Mouse (Mus musculus) megakaryocyte, adult 5-6 weeks (primary cell): Measurements from ENCODE around the gene Ypel5. TPM values are rescaled to one million over a fixed set of nuclear protein-coding genes. Genes with fewer than 3 reads are reported as not detected.

Experiments
- ATAC-seq: 2 replicates; pipeline ENCODE4 v1.8.0; 2016; ENCODE audit warnings: mild to moderate bottlenecking, inconsistent platforms; ENCODE audit not compliant: poor library complexity, severe bottlenecking
- total RNA-seq, 2 experiments: library from RNA; stranded (forward) in 1 of 2; stranded (reverse) in 1 of 2; fragments of 153-499, 151-499 nt in 1 of 2; fragments of 221-1000, 200-1000 nt in 1 of 2; gene quantifications; 2 replicates each; pipeline versions ENCODE4 v1.2.3 to v1.2.4; 2015 to 2017

Ypel5 gene
- total RNA-seq, 2 experiments from 2014 or later, result 71.0 to 73.6 TPM

DNA sequence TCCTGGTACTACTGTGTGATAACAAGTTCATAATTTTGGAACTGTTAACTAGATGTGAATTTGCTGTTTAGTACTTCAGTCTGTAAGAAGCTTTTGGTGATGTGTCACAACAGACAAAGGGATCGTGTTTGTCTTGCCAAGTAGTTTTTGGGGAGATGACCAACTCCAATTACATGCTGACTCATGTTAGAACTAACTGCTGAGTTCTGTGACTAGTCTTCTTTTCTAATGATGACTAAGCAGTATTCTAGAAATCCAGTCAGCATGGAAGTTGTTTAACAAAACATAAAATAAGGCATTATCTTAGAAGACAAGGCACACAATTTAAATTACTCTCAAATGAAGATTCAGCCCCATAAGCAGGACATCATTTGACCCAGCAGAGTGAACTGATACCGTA lies 2.7 kb downstream of the Ypel5 start:
- ATAC-seq, result no peak

DNA sequence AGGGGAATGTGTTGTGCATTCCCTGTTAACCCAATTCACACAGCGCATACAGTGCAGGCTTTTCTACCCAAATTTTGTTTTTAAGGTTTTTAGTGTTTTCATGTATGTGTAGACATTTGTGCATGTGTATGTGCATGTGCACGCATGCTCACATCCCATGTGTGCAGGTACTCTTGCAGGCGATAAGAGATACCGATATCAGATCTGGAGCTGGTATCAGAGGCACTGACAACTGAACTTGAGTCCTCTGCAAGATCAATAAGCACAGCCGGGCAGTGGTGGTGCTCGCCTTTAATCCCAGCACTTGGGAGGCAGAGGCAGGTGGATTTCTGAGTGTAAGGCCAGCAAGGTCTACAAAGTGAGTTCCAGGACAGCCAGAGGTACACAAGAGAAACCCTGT lies 8.1 kb downstream of the Ypel5 start:
- ATAC-seq, result no peak

DNA sequence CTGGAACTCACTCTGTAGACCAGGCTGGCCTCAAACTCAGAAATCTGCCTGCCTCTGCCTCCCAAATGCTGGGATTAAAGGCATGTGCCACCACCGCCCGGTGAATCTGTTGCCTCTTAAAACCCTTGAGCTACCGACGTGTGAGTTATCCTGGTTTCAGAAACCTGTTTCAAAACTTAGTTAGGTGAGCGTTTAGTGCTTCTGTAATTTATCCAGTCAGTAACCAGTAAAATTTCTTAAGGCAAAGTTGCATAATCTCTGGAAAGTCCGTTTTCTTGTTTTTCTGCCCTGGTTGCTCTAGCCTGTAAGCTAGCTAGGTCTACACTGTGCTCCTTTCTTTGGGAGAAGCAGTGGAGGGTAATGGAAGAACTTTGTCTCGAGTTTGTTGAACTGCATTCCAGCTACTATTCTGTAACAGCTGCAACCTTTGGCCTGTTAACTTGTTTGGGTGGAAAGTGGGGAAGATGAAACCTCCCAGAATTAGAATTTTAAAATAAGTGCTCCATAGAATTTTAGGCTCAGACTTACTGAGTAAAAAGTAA lies 8.8 kb downstream of the Ypel5 start:
- ATAC-seq, result no peak

DNA sequence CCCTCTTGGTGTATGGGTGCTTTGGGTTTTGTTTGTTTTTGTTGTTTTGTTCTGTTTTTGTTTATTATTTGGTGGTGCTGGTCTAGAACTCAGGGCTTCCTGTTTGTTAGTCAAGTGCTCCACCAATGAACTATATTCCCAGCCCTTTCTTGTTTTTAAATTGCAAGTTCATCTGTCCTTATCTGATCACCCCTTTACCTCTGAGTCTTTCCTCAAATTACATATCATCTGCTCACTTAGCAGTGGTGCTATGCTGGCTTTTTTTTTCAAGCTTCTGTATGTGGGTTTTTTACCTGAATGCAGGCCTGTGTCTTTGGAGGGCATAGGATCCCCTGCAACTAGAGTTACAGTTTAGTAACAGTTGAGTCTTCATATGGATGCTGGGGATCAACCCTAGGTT lies 9.3 kb downstream of the Ypel5 start:
- no peak for ATAC-seq

DNA sequence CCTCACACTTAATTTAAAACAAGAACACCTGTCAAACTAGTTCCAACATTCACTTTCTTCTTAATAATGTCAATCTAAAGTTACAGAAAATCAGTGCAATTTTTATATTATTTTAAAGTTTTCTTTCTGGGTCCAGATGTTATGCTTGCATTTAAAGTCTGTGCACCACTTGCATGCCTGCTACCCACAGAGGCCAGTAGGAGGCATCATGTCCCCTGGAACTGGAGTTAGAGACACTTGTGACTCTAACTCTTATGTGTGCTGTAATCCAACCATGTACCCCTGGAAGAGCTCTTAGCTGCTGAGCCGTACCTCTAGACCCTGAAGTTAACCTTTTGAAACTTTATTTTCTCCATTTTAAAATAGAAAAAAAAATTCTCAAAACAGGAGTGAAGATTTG lies 19.0 kb downstream of the Ypel5 start:
- no peak for ATAC-seq

DNA sequence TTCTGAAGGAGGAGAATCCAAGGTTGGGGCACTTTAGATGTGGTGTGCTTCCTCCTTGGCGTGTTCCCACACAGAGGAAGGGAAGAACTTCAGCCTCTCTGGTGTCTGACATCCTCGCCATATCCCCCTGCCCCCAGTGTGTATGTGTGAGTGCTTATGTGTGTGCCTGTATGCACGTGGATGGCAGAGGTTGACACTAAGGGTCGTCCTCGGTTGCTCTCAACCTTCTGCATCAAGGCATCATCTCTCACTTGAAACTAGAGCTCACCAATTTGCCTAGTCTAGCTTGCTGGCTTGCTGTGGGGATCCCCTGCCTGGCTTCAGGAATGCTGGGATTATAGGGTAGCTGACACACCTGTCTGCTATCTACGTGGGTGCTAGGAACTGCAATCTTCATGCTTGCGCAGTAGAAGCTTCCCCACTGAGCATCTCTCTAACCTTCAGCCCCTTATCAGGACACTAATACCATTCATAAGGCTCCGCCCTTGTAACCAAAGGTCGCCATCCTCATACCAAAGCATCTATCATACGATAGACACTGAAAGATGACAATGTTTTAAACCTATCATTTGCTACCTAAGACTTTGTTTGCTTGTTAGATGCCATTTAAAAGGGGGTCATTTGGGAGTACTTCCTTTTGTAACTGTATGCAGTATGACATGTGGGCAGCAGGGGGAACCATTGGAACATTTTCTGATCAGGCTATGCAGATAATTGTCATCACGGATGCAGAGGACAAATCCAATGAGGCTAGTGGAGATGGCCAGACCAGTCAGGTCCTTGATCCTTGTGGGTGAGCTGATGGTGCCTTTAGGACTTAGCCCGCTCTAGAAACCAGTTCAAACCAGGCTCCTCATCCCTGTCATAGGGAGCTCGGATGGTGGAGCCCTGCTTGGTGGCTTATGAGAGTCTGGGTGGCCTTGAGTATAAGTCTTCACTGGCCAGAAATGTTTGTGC lies 21.7 kb downstream of the Ypel5 start:
- ATAC-seq, result peak; percentile 88

DNA sequence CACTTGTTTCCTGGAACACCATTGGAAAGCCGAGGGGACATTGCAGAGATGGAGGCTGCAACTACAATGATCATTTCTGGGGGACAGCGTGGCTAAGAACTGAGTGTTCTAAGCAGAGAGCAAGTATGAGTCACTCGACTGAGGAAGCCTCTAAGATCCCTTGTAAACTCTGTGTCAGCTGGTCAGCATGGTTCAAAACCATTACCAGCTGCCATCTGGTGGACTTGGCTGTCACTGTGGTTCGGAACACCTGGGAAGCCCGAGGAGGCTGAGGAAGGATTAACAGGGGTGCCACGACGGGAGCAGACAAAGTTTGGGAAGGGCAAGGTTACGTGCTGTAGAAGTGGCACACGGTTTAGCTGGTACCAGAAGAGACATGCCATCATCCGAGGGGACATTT lies 27.0 kb downstream of the Ypel5 start:
- ATAC-seq, result no peak

DNA sequence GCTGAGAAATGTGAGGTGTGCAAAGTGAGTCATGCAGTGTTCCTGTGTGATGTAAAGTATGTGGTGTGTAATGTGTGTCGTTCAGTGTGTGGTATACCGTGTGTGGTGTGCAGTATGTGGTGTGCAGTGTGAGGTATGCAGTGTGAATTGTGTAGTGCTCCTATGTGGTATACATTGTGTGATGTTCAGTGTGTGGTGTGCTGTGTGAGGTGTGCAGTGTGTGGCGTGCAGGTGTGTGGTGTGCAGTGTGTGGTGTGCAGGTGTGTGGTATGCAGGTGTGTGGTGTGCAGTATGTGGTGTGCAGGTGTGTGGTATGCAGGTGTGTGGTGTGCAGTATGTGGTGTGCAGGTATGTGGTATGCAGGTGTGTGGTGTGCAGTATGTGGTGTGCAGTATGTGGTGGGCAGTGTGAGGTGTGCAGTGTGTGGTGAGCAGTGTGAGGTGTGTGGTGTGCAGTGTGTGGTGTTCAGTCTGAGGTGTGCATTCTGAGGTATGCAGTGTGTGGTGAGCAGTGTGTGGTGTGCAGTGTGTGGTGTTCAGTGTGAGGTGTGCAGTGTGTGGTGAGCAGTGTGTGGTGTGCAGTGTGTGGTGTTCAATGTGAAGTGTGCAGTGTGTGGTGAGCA lies 30.5 kb downstream of the Ypel5 start:
- no peak for ATAC-seq

DNA sequence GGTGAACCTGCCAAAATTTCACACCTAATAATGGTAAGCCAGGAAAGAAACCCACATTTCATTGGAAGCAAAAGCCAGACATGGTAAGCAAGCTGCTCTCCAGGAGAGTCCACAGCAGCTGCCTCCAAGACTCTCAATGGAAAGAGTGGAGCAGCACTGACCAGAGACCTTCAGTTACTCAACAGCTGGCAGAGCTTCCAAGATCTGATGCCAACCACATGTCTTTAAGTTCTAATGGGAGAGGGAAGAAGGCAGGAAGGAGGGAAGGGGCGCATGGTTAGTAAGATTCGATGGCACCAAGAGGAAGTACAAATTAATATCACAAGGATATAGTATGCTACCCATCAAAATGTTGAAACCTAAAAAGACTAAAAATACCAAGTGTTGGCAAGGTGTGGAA lies 31.9 kb downstream of the Ypel5 start:
- ATAC-seq, result no peak

DNA sequence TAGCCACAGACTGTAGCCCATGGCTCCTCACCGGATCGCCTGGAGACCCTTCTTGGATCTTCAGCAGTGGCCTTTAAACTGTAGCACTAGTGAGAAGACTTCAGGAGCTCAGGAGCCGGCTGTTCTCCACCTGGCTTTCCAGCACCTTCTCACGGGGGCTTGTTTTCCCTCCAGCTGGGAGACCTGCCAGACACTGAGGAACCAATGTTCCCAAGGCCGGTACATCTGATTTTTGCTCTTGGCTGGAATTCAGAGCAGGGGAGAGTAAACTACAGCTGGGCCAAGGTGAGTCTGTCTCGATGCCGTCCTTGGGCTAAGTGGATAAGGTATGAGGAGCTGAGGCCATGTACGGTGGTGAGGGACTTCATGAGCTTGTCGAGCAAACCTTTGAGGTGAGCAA lies 42.7 kb downstream of the Ypel5 start:
- ATAC-seq, result no peak

DNA sequence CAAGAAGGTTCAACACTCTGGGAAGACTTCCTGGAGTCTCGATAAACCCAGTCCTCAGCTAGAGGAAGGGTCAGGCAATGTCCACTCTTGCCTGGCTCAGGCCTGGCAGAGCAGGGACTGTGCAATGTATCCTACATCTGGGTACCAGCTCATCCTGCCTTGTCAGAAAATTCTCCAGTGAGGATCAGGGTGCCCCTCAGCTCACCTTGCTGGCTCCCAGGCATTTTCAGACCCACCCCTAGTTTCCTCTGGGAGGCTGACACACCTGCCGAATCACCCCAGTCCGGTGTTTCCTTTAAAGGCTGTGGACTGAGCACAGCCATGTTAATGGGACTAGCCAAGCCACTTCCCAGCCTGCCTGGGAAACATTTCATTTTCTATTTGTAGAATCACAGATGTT lies 43.9 kb downstream of the Ypel5 start:
- ATAC-seq, result no peak

DNA sequence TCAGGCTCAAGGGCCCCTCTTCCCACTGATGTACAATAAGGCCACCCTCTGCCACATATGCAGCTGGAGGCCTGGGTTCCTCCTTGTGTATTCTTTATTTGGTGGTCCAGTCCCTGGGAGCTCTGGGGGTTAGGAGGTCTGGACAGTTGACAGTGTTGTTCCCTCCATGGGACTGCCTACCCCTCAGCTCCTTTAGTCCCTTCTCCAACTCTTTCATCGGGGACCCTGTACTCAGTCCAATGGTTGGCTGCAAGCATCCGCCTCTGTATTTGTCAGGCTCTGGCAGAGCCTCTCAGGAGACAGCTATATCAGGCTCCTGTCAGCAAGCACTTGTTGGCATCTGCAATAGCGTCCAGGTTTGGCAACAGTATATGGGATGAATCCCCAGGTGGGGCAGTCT lies 44.8 kb downstream of the Ypel5 start:
- ATAC-seq, result no peak

DNA sequence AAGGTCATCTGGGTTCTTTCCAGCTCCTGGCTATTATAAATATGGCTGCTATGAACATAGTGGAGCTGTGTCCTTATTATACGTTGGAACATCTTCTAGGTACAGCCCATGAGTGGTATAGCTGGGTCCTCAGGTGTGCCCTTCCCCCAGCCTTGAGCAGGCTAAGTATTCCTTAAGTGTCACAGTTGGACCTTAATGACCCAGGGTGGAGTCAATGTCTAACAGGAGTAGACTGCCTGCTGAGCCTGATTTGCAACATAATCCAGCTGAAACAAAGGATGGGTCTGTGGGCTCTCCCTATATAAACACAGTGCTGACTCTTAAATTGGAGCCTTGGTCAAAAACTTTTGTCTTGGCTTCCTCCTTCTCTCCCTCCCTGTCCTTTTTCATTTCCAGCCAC lies 45.6 kb downstream of the Ypel5 start:
- no peak for ATAC-seq

DNA sequence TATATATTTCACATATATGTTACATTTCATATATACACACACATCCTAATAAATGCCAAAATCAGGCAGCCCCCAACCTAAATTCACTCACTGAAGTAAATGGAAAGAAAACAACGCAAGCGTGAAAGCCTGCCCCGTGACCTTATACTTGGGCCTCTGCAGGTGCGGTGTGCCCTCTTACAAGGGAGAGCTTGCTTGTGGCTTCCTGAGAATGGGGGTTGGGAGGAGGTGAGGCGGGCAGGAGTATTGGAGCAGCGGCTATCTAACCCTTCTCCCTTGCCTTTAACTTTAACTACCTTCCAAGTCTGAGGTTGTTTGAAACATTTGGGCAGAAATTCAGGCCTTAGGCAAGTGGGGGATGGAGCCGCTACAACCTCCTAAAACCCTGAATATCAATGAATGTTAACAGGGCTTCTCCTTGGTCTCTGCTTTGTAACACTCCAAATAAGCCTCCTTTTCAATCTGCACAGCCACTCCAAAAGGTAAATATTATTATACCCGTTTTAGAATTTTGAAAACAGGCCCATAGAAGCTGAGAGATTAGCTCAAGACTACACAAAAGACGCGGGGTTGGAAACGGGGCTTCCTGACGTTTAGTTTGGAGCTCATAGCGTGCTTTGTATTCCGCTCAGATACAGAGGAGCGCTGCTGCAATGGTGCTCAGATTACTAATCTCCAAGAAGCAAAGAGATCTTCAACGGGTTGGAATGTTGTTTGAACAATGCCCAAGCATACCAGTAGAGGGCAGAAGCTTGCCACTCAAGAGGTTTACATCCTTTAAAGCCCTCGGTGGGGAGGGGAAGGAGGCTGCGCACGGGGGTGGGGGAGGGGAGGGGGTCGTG lies 53.5 kb downstream of the Ypel5 start:
- ATAC-seq, result peak; percentile 77

DNA sequence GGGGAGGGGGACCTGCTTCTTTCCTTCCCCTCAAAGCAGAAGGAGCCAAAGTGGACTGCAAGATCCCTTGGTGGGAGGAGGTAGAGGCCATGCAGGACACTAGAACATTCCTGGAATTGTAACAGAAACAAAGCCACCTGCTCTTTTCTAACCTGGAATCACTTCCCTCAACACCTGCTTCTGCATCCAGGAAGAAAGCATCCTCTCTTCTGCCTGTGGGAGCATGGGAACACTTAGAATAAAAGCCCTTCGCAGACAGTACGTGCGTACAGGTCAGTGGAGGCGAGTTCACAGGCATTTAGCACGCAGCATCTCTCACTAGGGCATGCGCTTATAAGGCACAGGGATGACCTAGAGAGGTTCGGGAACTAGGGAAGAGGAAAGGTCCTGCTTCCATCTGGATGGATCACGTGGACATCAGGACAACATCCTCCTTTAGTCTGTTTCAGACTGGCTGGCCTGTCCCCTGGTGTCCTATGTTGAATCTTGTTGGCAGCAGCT lies 54.2 kb downstream of the Ypel5 start:
- no peak for ATAC-seq

DNA sequence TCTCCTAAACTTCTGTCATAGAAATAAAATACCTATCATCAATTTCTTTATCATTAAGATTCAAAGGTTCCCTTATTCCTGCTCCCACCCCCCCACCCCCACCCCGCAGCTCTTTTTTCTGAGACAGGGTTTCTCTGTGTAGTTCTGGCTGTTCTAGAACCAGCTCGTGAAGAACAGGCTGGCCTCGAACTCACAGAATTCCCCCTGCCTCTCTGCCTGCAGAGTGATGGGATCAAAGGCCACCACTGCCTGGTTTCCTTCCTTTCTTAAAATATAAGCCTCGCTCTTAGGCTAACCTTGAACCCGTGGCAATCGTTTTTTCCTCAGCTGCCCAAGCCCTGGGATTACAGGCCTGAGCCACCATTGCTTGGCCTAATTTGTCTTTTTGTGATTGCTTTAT lies 55.3 kb downstream of the Ypel5 start:
- no peak for ATAC-seq

DNA sequence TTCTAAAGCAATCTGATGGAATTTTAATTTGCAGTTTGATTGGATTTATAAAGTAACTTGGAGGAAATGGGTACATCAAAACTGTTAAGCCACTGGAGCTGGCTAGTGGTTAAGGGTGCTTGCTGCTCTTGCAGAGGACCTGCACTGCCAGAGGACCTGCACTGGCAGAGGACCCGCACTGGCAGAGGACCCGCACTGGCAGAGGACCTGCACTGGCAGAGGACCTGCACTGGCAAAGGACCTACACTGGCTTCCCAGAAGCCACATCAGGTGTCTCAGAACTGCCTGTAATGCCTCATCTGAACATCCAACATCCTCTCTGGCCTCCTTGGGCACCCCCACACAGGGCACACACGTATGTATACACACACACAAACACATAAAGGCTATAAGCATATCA lies 59.3 kb downstream of the Ypel5 start:
- no peak for ATAC-seq

DNA sequence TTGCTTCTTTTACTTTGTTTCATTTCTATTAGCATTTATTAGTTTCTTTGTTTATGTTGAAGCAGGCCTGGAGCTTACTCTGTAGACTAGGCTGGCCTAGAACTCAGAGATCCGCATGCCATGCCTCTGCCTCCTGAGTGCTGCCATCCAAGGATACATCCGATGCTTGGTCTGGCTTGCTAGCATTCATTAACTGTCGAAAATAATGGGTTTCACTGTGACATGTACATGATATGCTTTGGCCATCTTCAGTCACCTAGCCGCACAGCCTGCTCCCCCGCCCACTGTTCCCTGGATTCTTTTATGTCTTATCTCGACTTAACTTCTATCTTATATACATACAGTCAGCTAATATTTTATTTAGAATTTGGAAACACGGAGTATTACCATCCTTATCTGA lies 60.8 kb downstream of the Ypel5 start:
- no peak for ATAC-seq

DNA sequence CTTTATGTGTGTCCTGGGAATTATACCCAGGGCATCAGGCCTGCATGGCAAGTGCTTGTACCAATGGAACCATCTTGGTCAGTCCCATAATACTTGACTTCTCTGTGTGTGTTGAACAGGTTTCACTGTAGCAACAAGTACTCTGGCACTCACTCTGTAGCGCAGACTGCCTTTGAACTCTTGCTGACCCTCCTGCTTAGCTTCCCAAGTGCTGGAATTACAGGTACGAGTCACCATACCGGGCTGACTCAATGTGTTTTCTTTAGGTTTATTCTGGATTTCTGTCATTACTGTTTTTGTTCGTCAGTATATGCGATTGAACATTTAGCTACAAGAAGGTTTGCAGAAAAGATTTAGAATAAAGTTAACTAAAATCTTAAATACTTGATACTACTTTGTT lies 61.7 kb downstream of the Ypel5 start:
- no peak for ATAC-seq

DNA sequence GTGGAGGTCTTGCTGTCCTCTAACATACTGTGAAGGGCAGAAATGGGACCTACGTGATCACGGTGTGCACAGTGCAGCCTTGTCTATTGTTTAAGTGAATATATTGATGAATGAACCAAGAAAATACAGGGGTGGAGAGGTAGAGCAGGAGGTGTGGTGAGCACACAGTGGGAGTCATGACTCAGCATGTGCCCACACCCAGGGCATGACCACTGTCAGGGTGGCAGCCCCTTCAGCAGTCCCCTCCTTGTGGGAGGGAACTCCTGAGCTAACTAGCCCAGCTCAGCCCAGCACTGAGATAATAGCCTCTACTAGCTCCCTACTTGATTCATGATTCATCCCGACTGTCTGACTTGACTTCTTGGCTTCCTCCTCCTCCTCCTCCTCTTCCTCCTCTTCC lies 62.5 kb downstream of the Ypel5 start:
- no peak for ATAC-seq
